Mouse (Mus musculus): ENCODE measurements at regions not wholly inside any gene's neighbourhood (a gene's known extent, or its start where the extent isn't known, plus 50 kb on each side); places are given as distances from the start of the nearest gene placed in this dataset.

DNA sequence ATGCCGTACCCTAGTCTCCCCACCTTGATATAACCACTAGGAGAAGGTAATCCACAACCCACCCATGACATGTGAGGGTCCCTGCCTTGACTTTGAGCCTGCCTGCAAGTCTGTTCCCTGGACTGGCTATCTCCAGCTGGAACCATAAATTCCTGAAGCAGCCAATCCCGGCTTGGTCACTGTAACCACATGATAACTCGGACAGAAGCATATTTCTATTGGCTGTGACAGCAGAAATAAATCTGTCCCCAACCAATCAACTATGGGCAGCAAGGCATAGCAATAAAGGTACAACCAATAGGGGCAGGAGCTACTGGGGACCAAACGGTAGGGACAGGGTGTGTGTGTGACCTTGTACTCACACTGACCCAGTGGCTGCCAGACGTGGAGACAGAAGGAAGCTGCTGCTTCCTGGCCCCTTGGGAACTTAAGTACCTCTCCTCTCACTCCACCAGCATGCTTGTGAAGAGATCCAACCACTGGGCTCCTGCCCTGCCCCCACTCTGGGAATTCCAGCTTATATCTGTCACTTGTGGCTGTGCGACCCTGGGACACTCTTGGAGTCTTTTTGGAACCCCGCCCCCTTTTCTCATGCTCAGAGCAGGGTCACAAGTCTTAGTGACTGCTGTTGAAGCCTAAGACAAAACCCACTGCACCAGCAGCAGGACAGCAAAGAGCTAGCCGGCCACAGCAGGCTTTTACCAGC is 51.8 kb upstream of the Ttc34 start:
- no peak for DNase-seq

DNA sequence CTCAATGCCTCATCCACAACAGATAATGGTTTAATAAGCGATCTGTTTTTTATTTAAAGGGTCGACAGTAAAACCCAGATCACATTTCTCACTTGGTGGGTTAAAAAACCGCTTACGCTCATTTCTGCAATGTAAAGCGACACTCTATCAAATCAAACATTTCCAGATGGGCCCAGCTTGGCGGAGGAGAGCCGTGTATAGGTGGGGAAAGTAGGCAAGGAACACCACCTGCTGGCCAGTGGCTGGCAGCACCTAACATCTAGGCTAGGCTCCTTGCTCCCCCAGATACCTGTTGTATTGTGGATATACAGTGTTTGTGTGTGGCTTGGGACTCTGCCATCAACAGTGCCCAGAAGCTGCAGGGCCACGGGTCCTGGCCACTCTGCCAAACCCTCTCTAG is 50.1 kb upstream of the Ttc34 start:
- DNase-seq, result peak; percentile 17

All from right cerebral cortex, postnatal 14 days (tissue).